15 mouse cellular contexts compared by ENCODE assay signal in genomic region chrX:57692506-57692905, GRCm38 (mm10).
DNase-seq lines count a peak whose midpoint lies in the region; ATAC-seq lines count a peak whose summit lies in the region.
"Had no signal": no experiment of that assay in that cellular context is flagged by ENCODE, and none has a peak within 500 bp of the region (broad histone marks: within the 10 kb centered on the region; RNA-seq: fewer than 3 reads in every experiment).

No protein-coding gene starts in this region.

- WGBS in forebrain, embryonic 16.5 days, result 12% methylated on average over 1 of the region's 1 CpGs
- 11% methylated on average over 1 of the region's 1 CpGs for WGBS in midbrain, embryonic 14.5 days

- H3K9me3 ChIP-seq in forebrain, embryonic 16.5 days (ENCODE audit: control insufficient read depth, low read length), result no peaks in the 10 kb centered on the region
- H3K9me3 ChIP-seq in midbrain, embryonic 14.5 days (ENCODE audit: control insufficient read depth, low read length), result no peaks in the 10 kb centered on the region
- H3K9me3 ChIP-seq: limb, embryonic 13.5 days; lung, embryonic 15.5 days had no signal

- intact Hi-C loops in left cerebral cortex, postnatal 4 days (cut with DNase I), result no loop called here
- intact Hi-C loops in left cerebral cortex, postnatal 10 days (cut with DNase I), result no loop called here

- no peak overlapping the region for H3K4me2 ChIP-seq in forebrain, embryonic 16.5 days (ENCODE audit: low read length)
- no peak overlapping the region for H3K4me2 ChIP-seq in midbrain, embryonic 14.5 days (ENCODE audit: low read length)
- H3K4me2 ChIP-seq: limb, embryonic 13.5 days; lung, embryonic 15.5 days had no signal

- H3K4me3 ChIP-seq in forebrain, embryonic 16.5 days (replicated peaks; ENCODE audit: low read length), result no peak overlapping the region
- H3K4me3 ChIP-seq in midbrain, embryonic 14.5 days (replicated peaks; ENCODE audit: low read depth, low read length), result no peak overlapping the region
- H3K4me3 ChIP-seq: limb, embryonic 13.5 days; lung, embryonic 15.5 days had no signal

- no peaks in the 10 kb centered on the region for H3K27me3 ChIP-seq in forebrain, embryonic 16.5 days (replicated peaks; ENCODE audit: control insufficient read depth, insufficient read depth, low read length)
- no peaks in the 10 kb centered on the region for H3K27me3 ChIP-seq in midbrain, embryonic 14.5 days (ENCODE audit: control insufficient read depth, insufficient read depth, low read length)
- H3K27me3 ChIP-seq: limb, embryonic 13.5 days; lung, embryonic 15.5 days had no signal

- no peak overlapping the region for H3K9ac ChIP-seq in forebrain, embryonic 16.5 days (replicated peaks; ENCODE audit: low read depth, low read length)
- H3K9ac ChIP-seq in midbrain, embryonic 14.5 days (replicated peaks; ENCODE audit: low read length), result no peak overlapping the region
- H3K9ac ChIP-seq: limb, embryonic 13.5 days; lung, embryonic 15.5 days had no signal

- ATAC-seq in forebrain, embryonic 16.5 days, result peak; percentile 85
- no peak; the same call in 1 of the 2 replicates for ATAC-seq in midbrain, embryonic 14.5 days (ENCODE audit: low FRiP score, low TSS enrichment)
- no peak for ATAC-seq in megakaryocyte, adult 5-6 weeks (ENCODE audit: poor library complexity, severe bottlenecking)

- no peaks in the 10 kb centered on the region for H3K36me3 ChIP-seq in forebrain, embryonic 16.5 days (ENCODE audit: control insufficient read depth, insufficient read depth)
- H3K36me3 ChIP-seq in midbrain, embryonic 14.5 days (ENCODE audit: control insufficient read depth, insufficient read depth, low read length), result no peaks in the 10 kb centered on the region
- H3K36me3 ChIP-seq: limb, embryonic 13.5 days; lung, embryonic 15.5 days had no signal

- H3K27ac ChIP-seq in forebrain, embryonic 16.5 days (ENCODE audit: low read length), result peak overlapping the region; percentile 23
- H3K27ac ChIP-seq in midbrain, embryonic 14.5 days (replicated peaks; ENCODE audit: low read depth, low read length), result peak overlapping the region; percentile 57
- H3K27ac ChIP-seq: limb, embryonic 13.5 days; lung, embryonic 15.5 days had no signal

- H3K4me1 ChIP-seq in forebrain, embryonic 16.5 days (replicated peaks; ENCODE audit: control insufficient read depth, insufficient read depth, low read length), result no peaks in the 10 kb centered on the region
- H3K4me1 ChIP-seq in midbrain, embryonic 14.5 days (ENCODE audit: control insufficient read depth, insufficient read depth, low read length), result no peaks in the 10 kb centered on the region
- H3K4me1 ChIP-seq: limb, embryonic 13.5 days; lung, embryonic 15.5 days had no signal

- peak; percentile 38 for DNase-seq in left cerebral cortex, postnatal 4 days
- DNase-seq in left cerebral cortex, adult 9 months (ENCODE audit: low spot score in 2 of 2), result no peak
- peak; percentile 47 for DNase-seq in adrenal gland, adult 8-10 months
- DNase-seq in midbrain, embryonic 14.5 days, result peak; percentile 55
- DNase-seq in layer of hippocampus, adult 9-11 months, result no peak
- DNase-seq in left cerebral cortex, postnatal 10 days (ENCODE audit: extremely low spot score in 1 of 2, low spot score in 2 of 2), result no peak
- DNase-seq: cerebellum, adult 11 months; heart, adult 18-20 months; heart, postnatal 4 days; kidney, adult 2 months; thymus, adult 2 months had no signal

Comparison
In these comparisons a context has a peak if more than half of its experiments do, and no peak if none do; other contexts are left out.
1. DNase-seq: peak in left cerebral cortex, postnatal 4 days (single experiment), adrenal gland, adult 8-10 months (single experiment) and midbrain, embryonic 14.5 days (single experiment); none in left cerebral cortex, adult 9 months (0 of 2), layer of hippocampus, adult 9-11 months (single experiment) and left cerebral cortex, postnatal 10 days (0 of 2).